Mouse (Mus musculus) forebrain, embryonic 11.5 days (tissue): ENCODE data around the gene Rassf2. TPM values are rescaled to one million over a fixed set of nuclear protein-coding genes. Genes with fewer than 3 reads are reported as not detected.

Experiments
- ATAC-seq: fragments of 200-750 bp; cut with Nextera tagmentation; replicated peaks from 2 replicates; pipeline ENCODE4 v1.8.0; 2017; ENCODE audit warnings: moderate TSS enrichment; ENCODE audit not compliant: low FRiP score
- DNase-seq: peaks from one replicate; pipeline ENCODE4 v3.0.0-alpha.2; 2017; ENCODE audit warnings: low spot score
- H3K27ac ChIP-seq: fragments of 300-500 bp; sonication (generic); 2 replicates; pipeline ENCODE4 v1.5.1; 2014; ENCODE audit warnings: low read depth, low read length
- H3K27me3 ChIP-seq: fragments of 300-500 bp; sonication (generic); 2 replicates; pipeline ENCODE4 v1.6.1; 2014; ENCODE audit warnings: mild to moderate bottlenecking, low read length, mixed read lengths; ENCODE audit not compliant: control insufficient read depth, insufficient read depth
- H3K36me3 ChIP-seq: fragments of 300-500 bp; sonication (generic); 2 replicates; pipeline ENCODE4 v1.6.1; 2014; ENCODE audit warnings: mild to moderate bottlenecking, low read length, moderate library complexity, mixed read lengths; ENCODE audit not compliant: control insufficient read depth, insufficient read depth
- H3K4me1 ChIP-seq: fragments of 300-500 bp; sonication (generic); replicated peaks from 2 replicates; pipeline ENCODE4 v1.6.1; 2014; ENCODE audit warnings: low read length, mixed read lengths; ENCODE audit not compliant: control insufficient read depth, insufficient read depth
- H3K4me2 ChIP-seq: fragments of 300-500 bp; sonication (generic); 2 replicates; pipeline ENCODE4 v1.6.1; 2014; ENCODE audit warnings: low read depth, mild to moderate bottlenecking, low read length, moderate library complexity, mixed read lengths; ENCODE audit not compliant: severe bottlenecking
- H3K4me3 ChIP-seq: fragments of 300-500 bp; sonication (generic); 2 replicates; pipeline ENCODE4 v1.5.1; 2014; ENCODE audit warnings: low read depth, low read length
- H3K9ac ChIP-seq: fragments of 300-500 bp; sonication (generic); 2 replicates; pipeline ENCODE4 v1.6.1; 2014; ENCODE audit warnings: low read length
- H3K9me3 ChIP-seq: fragments of 300-500 bp; sonication (generic); 2 replicates; pipeline ENCODE4 v1.6.1; 2016; ENCODE audit warnings: low read length, mixed read lengths; ENCODE audit not compliant: control insufficient read depth
- whole genome bisulfite sequencing: fragments of 180-500 bp; shearing (Covaris S2); extraction: QIAGEN DNeasy Blood & Tissue Kit; methylation state at CpG from one replicate; pipeline ENCODE4 v1.1.7; 2014; 5-methylcytosine and 5-hydroxymethylcytosine counted together
- polyA plus RNA-seq: library from polyadenylated mRNA; unstranded; fragments of >200 nt; fragmentation: Nextera tagmentation; extraction: Ambion mirVana; gene quantifications from 2 replicates; pipeline ENCODE4 v1.2.1, GENCODE M21; 2014

Rassf2 gene
- polyA plus RNA-seq, 1 experiment from 2014 or later = 35.3 TPM

DNA sequence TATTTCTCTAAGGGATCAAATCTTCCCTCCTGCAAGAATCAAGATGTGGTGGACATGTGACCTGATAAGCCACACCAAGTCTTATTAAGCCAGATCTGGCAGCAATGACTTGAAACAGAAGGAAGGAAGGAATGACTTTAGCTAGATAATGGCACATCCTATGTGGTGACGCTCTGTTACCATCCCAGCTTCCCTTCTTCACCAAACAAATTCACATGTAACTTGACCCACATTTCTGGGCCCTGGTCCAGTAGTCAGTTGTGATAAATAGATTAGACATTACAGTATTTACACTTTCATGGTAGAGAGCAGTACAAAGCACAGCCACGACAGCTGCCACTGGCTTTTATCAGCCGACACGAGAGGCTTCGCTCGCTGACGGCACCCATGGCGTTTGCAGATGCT is 25.3 kb upstream of the Rassf2 start:
- Histone ChIP-seq H3K27ac (no peak overlapping the region), H3K4me3 (no peak overlapping the region), H3K4me1 (no peaks in the 10 kb centered on the region), H3K4me2 (no peak overlapping the region), H3K36me3 (no peaks in the 10 kb centered on the region), H3K9me3 (no peaks in the 10 kb centered on the region), H3K9ac (no peak overlapping the region), H3K27me3 (no peaks in the 10 kb centered on the region)
- DNase-seq = no peak
- WGBS = 95% methylated on average over 8 of the region's 8 CpGs
- no peak for ATAC-seq

DNA sequence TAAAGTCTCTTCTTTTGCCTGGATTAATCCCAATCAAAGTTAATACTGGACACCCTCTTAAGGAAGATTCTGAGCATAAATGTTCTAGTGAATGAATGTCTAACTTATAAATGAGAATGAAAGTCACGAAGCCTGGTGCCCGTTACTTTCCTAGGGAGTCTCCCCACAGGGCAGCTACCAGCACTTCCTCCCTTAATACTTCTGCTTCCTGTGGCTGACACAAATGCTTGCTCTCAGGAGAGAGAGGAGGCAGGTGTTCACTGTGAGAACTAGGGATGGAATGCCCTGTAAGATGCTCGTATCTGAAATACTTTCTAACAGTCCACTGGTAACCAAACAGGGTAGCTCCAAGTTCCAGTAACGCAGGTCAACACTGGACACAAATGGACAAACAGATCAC is 23.8 kb upstream of the Rassf2 start:
- no peaks in the 10 kb centered on the region for H3K9me3 ChIP-seq
- H3K4me1 ChIP-seq = no peaks in the 10 kb centered on the region
- ATAC-seq (no peak), DNase-seq (no peak)
- no peak overlapping the region for H3K4me2 ChIP-seq
- H3K36me3 ChIP-seq = no peaks in the 10 kb centered on the region
- no peak overlapping the region for H3K4me3 ChIP-seq
- H3K9ac ChIP-seq = no peak overlapping the region
- H3K27me3 ChIP-seq = no peaks in the 10 kb centered on the region
- H3K27ac ChIP-seq = no peak overlapping the region
- WGBS = 87% methylated on average over 4 of the region's 4 CpGs

DNA sequence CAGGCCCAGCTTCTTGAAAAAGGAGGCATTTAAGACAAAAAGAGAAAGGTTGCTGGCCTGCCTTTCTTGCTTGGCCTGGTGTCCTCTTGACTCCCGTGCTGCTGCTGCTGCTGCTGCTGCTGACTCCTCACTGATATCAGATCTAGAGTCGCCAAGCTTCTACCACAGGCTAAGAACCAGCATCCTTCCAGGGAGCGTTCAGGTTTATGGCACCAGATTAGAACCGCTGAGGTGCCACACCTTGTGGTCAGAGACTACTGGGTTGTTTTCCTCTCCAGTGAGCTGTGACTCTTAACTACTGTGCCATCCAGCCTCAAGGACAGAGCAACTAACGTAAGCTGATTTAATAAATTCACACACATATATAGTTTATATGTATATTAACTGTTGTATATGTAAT is 21.7 kb upstream of the Rassf2 start:
- DNase-seq (no peak), ATAC-seq (no peak)
- H3K27me3 ChIP-seq = no peaks in the 10 kb centered on the region
- no peak overlapping the region for H3K4me3 ChIP-seq
- H3K27ac ChIP-seq = no peak overlapping the region
- H3K36me3 ChIP-seq = no peaks in the 10 kb centered on the region
- 85% methylated on average over 5 of the region's 5 CpGs for WGBS
- H3K4me2 ChIP-seq = no peak overlapping the region
- H3K9me3 ChIP-seq = no peaks in the 10 kb centered on the region
- H3K9ac ChIP-seq = no peak overlapping the region
- no peaks in the 10 kb centered on the region for H3K4me1 ChIP-seq

DNA sequence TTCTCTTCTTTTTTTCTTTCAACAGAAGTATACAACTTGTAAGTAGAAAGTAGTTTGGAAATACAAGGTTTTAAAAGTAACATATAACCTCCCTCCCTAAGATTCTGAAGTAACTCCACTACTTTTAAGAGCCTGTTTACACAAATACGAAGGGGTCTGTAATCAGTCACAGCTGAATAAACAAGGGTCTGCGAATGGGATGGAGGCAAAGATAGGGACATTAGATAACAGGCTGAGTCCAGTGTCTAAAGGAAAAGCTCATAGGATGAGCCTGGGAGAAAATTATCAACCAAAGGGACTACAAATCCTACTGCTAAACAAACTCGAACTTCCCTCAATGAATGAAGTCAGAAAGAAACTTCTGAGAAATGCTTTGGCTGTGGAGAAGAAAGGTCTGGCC is 19.9 kb upstream of the Rassf2 start:
- no peaks in the 10 kb centered on the region for H3K9me3 ChIP-seq
- H3K27ac ChIP-seq = no peak overlapping the region
- H3K9ac ChIP-seq = no peak overlapping the region
- no peak overlapping the region for H3K4me2 ChIP-seq
- H3K27me3 ChIP-seq = no peaks in the 10 kb centered on the region
- DNase-seq = no peak
- H3K4me1 ChIP-seq = no peaks in the 10 kb centered on the region
- no peaks in the 10 kb centered on the region for H3K36me3 ChIP-seq
- no peak for ATAC-seq
- 57% methylated on average over 3 of the region's 3 CpGs for WGBS
- H3K4me3 ChIP-seq = no peak overlapping the region

DNA sequence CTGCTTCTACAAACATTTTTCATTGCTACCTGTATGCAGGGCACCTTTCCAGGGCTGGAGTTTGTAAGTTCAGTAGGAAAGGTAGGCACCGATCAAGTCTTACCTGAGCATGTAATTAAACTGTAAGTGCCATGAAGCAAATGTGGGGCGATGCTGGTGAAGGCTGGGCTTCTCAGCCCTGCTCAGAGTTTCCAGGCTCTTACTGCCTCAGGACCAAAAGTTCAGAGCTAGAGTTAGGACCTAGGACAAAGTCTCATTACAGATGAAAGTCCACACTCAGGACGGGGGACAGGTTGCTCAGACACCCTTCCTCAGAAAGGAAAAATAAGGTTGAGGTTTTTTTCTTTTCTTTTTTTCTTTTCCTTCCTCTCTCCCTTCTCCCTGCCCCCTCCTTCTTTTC is 19.4 kb upstream of the Rassf2 start:
- no peak for ATAC-seq
- no peak overlapping the region for H3K27ac ChIP-seq
- no peak overlapping the region for H3K9ac ChIP-seq
- no peaks in the 10 kb centered on the region for H3K4me1 ChIP-seq
- no peaks in the 10 kb centered on the region for H3K9me3 ChIP-seq
- no peak for DNase-seq
- H3K4me3 ChIP-seq = no peak overlapping the region
- no peaks in the 10 kb centered on the region for H3K27me3 ChIP-seq
- H3K36me3 ChIP-seq = no peaks in the 10 kb centered on the region
- 75% methylated on average over 3 of the region's 3 CpGs for WGBS
- no peak overlapping the region for H3K4me2 ChIP-seq

DNA sequence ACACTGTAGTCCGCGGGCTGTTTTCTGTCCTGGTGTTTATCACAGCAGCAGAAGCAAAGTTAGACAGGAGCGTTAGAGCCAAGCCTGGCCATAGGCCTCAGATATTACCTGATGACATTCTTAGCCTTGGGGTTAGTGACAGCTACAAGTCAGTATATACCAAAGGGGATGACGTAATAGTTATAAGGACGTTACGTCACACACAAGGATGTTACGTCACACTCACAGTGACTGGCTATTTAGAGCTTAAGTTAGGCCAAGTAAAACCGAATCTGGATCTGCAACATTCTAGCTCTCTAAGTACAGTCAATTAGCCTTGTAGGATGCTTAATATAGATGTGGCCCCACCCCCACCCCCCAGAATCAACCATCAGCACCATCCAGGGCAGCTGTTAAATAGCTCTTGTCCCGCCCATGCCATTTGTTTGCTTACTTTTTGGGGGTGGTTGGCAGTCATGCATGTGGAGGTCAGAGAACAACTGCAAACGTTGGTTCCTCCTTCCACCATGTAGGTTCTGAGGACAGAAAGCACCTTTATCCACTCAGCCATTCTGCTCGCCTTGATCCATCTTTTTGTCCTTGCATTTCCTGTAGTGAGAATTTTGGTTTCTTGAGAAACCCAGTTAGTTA is 18.2 kb upstream of the Rassf2 start:
- DNase-seq (no peak), ATAC-seq (no peak)
- no peaks in the 10 kb centered on the region for H3K9me3 ChIP-seq
- no peak overlapping the region for H3K4me2 ChIP-seq
- H3K4me1 ChIP-seq = no peaks in the 10 kb centered on the region
- H3K36me3 ChIP-seq = no peaks in the 10 kb centered on the region
- H3K9ac ChIP-seq = no peak overlapping the region
- no peak overlapping the region for H3K27ac ChIP-seq
- WGBS = 89% methylated on average over 11 of the region's 11 CpGs
- no peaks in the 10 kb centered on the region for H3K27me3 ChIP-seq
- H3K4me3 ChIP-seq = no peak overlapping the region

DNA sequence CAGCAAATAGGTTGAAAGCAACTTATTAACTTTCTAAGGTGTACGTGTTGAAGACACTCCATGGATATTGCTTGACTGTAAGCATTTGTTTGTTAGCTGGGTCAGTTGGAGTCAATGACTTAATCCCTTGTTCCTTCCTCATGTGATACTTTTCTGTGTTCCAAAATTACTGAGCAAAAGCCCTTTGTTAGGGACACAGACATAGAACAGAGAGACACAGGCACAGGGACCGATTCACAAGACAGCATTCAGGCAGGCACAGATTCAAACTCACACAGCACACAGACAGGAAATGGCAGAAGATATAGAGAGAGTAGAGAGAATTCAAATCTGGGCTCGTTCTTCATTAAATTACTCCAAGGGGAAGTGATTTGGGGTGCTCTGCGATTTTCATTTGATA is 17.3 kb upstream of the Rassf2 start:
- Histone ChIP-seq H3K4me2 (no peak overlapping the region), H3K27ac (no peak overlapping the region), H3K9ac (no peak overlapping the region), H3K4me1 (no peaks in the 10 kb centered on the region), H3K9me3 (no peaks in the 10 kb centered on the region), H3K36me3 (no peaks in the 10 kb centered on the region), H3K4me3 (no peak overlapping the region), H3K27me3 (no peaks in the 10 kb centered on the region)
- DNase-seq = no peak
- WGBS = 87% methylated on average over 4 of the region's 4 CpGs
- no peak for ATAC-seq

DNA sequence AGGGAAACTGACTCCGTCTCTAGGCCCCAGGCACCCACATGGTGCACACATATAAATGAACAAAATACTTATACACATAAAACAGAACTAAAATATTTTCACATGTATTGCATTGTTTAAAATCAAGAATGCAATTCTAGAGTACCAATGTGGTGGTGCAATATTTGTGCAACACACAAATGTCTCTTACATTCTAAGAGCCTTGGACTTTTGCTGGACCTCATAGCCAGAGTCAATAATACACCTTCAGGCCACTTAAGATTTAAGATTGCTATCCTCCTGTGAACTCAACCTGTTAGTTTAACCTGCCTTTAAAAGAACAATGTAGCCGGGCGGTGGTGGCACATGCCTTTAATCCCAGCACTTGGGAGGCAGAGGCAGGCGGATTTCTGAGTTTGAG is 16.6 kb upstream of the Rassf2 start:
- Histone ChIP-seq H3K36me3 (no peaks in the 10 kb centered on the region), H3K4me2 (no peak overlapping the region), H3K4me3 (no peak overlapping the region), H3K27me3 (no peaks in the 10 kb centered on the region), H3K27ac (no peak overlapping the region), H3K9me3 (no peaks in the 10 kb centered on the region), H3K4me1 (no peaks in the 10 kb centered on the region), H3K9ac (no peak overlapping the region)
- no peak for DNase-seq
- 90% methylated on average over 4 of the region's 4 CpGs for WGBS
- no peak for ATAC-seq
